Mouse (Mus musculus) testis, adult 2 months (tissue): ENCODE data around the gene Gm9844.

Experiments used
- CTCF ChIP-seq: fragments of 200-500 bp; IDR thresholded peaks from 2 replicates; pipeline ENCODE4 v1.5.1; 2012; ENCODE audit warnings: low read depth, mild to moderate bottlenecking, inconsistent platforms, low read length, moderate library complexity; ENCODE audit not compliant: control insufficient read depth, insufficient read depth, insufficient replicate concordance
- POLR2A ChIP-seq: fragments of 200-500 bp; IDR thresholded peaks from 2 replicates; pipeline ENCODE4 v1.6.1; 2012; ENCODE audit warnings: low read depth, mild to moderate bottlenecking, inconsistent platforms, low read length, moderate library complexity; ENCODE audit not compliant: control insufficient read depth

- no peak for TF ChIP-seq CTCF
- TF ChIP-seq POLR2A: no peak
Observed at GRCm38 (mm10) chr7:24869080-24869479, 7.1 kb downstream of the Gm9844 start.
